Mouse (Mus musculus): ENCODE results near the gene Irf7. TPM values are rescaled to one million over a fixed set of nuclear protein-coding genes. Genes with fewer than 3 reads are reported as not detected.

Irf7 gene
- total and polyA plus RNA-seq, 3 experiments, result 7.7 to 26.2 (median 10.5) TPM

DNA sequence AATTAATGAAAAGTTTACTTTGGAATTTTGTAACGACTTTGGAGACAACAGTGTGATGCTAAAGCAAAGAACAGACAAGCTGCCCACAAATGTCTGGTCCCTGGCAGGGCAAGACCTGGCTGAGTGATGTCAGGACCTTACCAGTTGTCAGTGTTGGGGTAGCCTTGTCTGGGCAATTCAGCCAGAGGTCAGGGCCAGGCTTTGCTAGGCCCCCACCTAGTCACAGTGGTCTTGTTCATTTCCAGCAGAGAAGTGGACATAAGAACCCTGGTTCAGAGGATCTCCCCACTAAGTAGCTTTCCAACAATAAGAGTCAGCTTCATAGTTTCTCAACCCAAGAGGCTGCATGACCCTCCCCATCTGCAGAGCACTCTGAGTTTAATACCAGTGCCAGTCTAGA is 45.9 kb downstream of the Irf7 start:
- H3K27ac ChIP-seq (ENCODE audit: insufficient read depth, low read depth), result no peak overlapping the region
- H3K4me1 ChIP-seq (ENCODE audit: control insufficient read depth in 1 of 2, insufficient read depth in 2 of 2), result peaks cover 19 to 53% of the 10 kb centered on the region in 2 experiments
- H3K27me3 ChIP-seq (replicated peaks), result peaks cover 15% of the 10 kb centered on the region
- H3K9ac ChIP-seq (ENCODE audit: insufficient read depth, low read depth), result no peak overlapping the region
- H3K79me2 ChIP-seq (replicated peaks; ENCODE audit: control insufficient read depth, extremely low read depth, insufficient read depth, poor library complexity, severe bottlenecking), result no peaks in the 10 kb centered on the region
- no peak overlapping the region for H3K4me2 ChIP-seq (ENCODE audit: insufficient read depth, low read depth, poor library complexity, severe bottlenecking)
- peaks cover 0 to 28% of the 10 kb centered on the region in 2 experiments for H3K36me3 ChIP-seq (replicated peaks in 1 of 2; ENCODE audit: control insufficient read depth in 1 of 2, insufficient read depth in 1 of 2, low read length in 1 of 2)
- TF ChIP-seq GABPA (IDR thresholded peaks at IDR 0.05; ENCODE audit: insufficient replicate concordance, low read depth, low read length), result no peak
- no peak for TF ChIP-seq JUN (IDR thresholded peaks at IDR 0.05; ENCODE audit: insufficient read depth, low read depth, low read length)
- TF ChIP-seq JUND (conservative IDR thresholded peaks at IDR 0.05; ENCODE audit: low read depth, low read length), result no peak
- no peak for TF ChIP-seq CTCF (conservative IDR thresholded peaks at IDR 0.05 in 1 of 2, IDR thresholded peaks at IDR 0.05 in 1 of 2; ENCODE audit: low read depth in 2 of 2, low read length in 2 of 2)
- no peak for TF ChIP-seq MAX (IDR thresholded peaks at IDR 0.05; ENCODE audit: low read length)
- no peak for TF ChIP-seq IRF4 (IDR thresholded peaks at IDR 0.05; ENCODE audit: low read depth, low read length)
- no peak for TF ChIP-seq HCFC1 (IDR thresholded peaks at IDR 0.05; ENCODE audit: low read depth, low read length)
- TF ChIP-seq EP300 (IDR thresholded peaks at IDR 0.05; ENCODE audit: low read length), result no peak
- no peak for TF ChIP-seq ZMIZ1 (IDR thresholded peaks at IDR 0.05; ENCODE audit: low read depth, low read length)
- TF ChIP-seq SIN3A (IDR thresholded peaks at IDR 0.05; ENCODE audit: low read length), result no peak
- no peak for TF ChIP-seq E2F4 (IDR thresholded peaks at IDR 0.05; ENCODE audit: insufficient replicate concordance, low read depth, low read length)
- TF ChIP-seq RAD21 (IDR thresholded peaks at IDR 0.05; ENCODE audit: low read depth, low read length), result no peak
- TF ChIP-seq ELF1 (IDR thresholded peaks at IDR 0.05; ENCODE audit: low read depth, low read length), result no peak
- no peak for TF ChIP-seq ZNF384 (IDR thresholded peaks at IDR 0.05; ENCODE audit: low read depth, low read length)
- no peak for TF ChIP-seq RCOR1 (conservative IDR thresholded peaks at IDR 0.05; ENCODE audit: low read depth, low read length)
- TF ChIP-seq MXI1 (IDR thresholded peaks at IDR 0.05; ENCODE audit: low read depth, low read length), result no peak
- H3K9me3 ChIP-seq (replicated peaks; ENCODE audit: low read length), result no peaks in the 10 kb centered on the region
- in situ Hi-C loops (cut with MboI; ENCODE audit: low pct_ligation_motif_present, low pct_unique_long_range_greater_than_20kb, low sequenced_read_pairs), result no loop called here
- peak overlapping the region in 1 of 3 experiments; percentile 83 for H3K4me3 ChIP-seq (replicated peaks in 1 of 3; ENCODE audit: low read depth in 2 of 3, low read length in 2 of 3, poor library complexity in 1 of 3)
- dilution Hi-C loops (cut with MboI; ENCODE audit: extremely low pct_ligation_motif_present, extremely low pct_unique_long_range_greater_than_20kb, low sequenced_read_pairs), result no loop called here
- DNase-seq (ENCODE audit: extremely low read depth), result no peak

DNA sequence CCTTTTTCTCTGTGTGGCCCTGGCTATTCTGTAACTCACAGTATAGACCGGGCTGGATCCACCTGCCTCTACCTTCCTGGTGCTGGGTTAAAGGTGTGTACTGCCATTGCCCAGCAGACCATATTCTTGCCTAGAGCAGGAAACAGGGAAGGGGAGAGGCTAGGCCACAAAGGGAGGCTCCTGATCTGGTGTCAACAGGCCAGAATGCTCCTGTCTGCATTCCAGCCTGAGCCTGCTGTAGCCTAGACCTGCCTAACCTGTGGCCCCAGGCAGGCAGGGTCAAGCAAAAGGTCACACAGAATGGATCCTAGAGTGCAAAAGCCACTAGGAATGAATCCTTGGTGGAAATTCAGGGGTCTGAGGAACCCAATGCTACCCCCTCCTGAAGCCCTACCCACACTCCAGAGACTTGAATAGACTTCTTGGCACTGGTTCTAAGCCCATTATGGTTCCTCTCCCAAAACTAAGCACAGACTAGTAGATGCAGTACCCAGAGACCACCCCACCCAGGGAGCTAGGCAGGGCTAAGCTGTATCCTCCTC is 46.7 kb downstream of the Irf7 start:
- Histone ChIP-seq H3K27me3 (replicated peaks) (peaks cover 8% of the 10 kb centered on the region), H3K79me2 (replicated peaks; ENCODE audit: control insufficient read depth, extremely low read depth, insufficient read depth, poor library complexity, severe bottlenecking) (no peaks in the 10 kb centered on the region), H3K27ac (ENCODE audit: insufficient read depth, low read depth) (no peak overlapping the region), H3K9me3 (replicated peaks; ENCODE audit: low read length) (no peaks in the 10 kb centered on the region), H3K4me3 (replicated peaks in 1 of 3; ENCODE audit: low read depth in 2 of 3, low read length in 2 of 3, poor library complexity in 1 of 3) (no peak overlapping the region), H3K4me2 (ENCODE audit: insufficient read depth, low read depth, poor library complexity, severe bottlenecking) (no peak overlapping the region), H3K4me1 (ENCODE audit: control insufficient read depth in 1 of 2, insufficient read depth in 2 of 2) (peaks cover 23 to 59% of the 10 kb centered on the region in 2 experiments), H3K9ac (ENCODE audit: insufficient read depth, low read depth) (no peak overlapping the region), H3K36me3 (replicated peaks in 1 of 2; ENCODE audit: control insufficient read depth in 1 of 2, insufficient read depth in 1 of 2, low read length in 1 of 2) (peaks cover 0 to 28% of the 10 kb centered on the region in 2 experiments)
- TF ChIP-seq MAX (IDR thresholded peaks at IDR 0.05; ENCODE audit: low read length), result no peak
- TF ChIP-seq E2F4 (IDR thresholded peaks at IDR 0.05; ENCODE audit: insufficient replicate concordance, low read depth, low read length), result no peak
- TF ChIP-seq JUN (IDR thresholded peaks at IDR 0.05; ENCODE audit: insufficient read depth, low read depth, low read length), result no peak
- TF ChIP-seq SIN3A (IDR thresholded peaks at IDR 0.05; ENCODE audit: low read length), result no peak
- TF ChIP-seq JUND (conservative IDR thresholded peaks at IDR 0.05; ENCODE audit: low read depth, low read length), result no peak
- no peak for TF ChIP-seq EP300 (IDR thresholded peaks at IDR 0.05; ENCODE audit: low read length)
- no peak for TF ChIP-seq POLR2A (IDR thresholded peaks at IDR 0.05; ENCODE audit: low read depth, low read length)
- TF ChIP-seq ELF1 (IDR thresholded peaks at IDR 0.05; ENCODE audit: low read depth, low read length), result no peak
- TF ChIP-seq MYC (IDR thresholded peaks at IDR 0.05; ENCODE audit: low read depth, low read length), result no peak
- TF ChIP-seq PAX5 (IDR thresholded peaks at IDR 0.05; ENCODE audit: low read length), result no peak
- TF ChIP-seq USF2 (conservative IDR thresholded peaks at IDR 0.05; ENCODE audit: low read depth, low read length), result no peak
- TF ChIP-seq ETS1 (conservative IDR thresholded peaks at IDR 0.05; ENCODE audit: low read depth, low read length), result no peak
- TF ChIP-seq ZMIZ1 (IDR thresholded peaks at IDR 0.05; ENCODE audit: low read depth, low read length), result no peak
- dilution Hi-C loops (cut with MboI; ENCODE audit: extremely low pct_ligation_motif_present, extremely low pct_unique_long_range_greater_than_20kb, low sequenced_read_pairs) (no loop called here), in situ Hi-C loops (cut with MboI; ENCODE audit: low pct_ligation_motif_present, low pct_unique_long_range_greater_than_20kb, low sequenced_read_pairs) (no loop called here)
- DNase-seq (ENCODE audit: extremely low read depth), result no peak
